Mouse (Mus musculus) CH12.LX (cell line): ENCODE results near the gene 4931422A03Rik. TPM values are rescaled to one million over a fixed set of nuclear protein-coding genes. Genes with fewer than 3 reads are reported as not detected.

ENCODE experiments used
- DNase-seq: peaks from one replicate; pipeline ENCODE4 v3.0.0-alpha.2; 2013; ENCODE audit errors: extremely low read depth
- H3K27ac ChIP-seq: 2 replicates; pipeline ENCODE4 v1.5.1; 2012; ENCODE audit warnings: low read depth, mild to moderate bottlenecking, control low read depth, moderate library complexity; ENCODE audit not compliant: insufficient read depth
- H3K27me3 ChIP-seq: replicated peaks from 2 replicates; pipeline ENCODE3; 2012; ENCODE audit warnings: inconsistent platforms
- H3K36me3 ChIP-seq, 2 experiments: replicated peaks in 1 of 2; 2 replicates each; pipeline versions ENCODE3 to v1.6.1; 2012; ENCODE audit warnings: inconsistent platforms in 1 of 2, low read length in 1 of 2, mild to moderate bottlenecking in 1 of 2, mixed read lengths in 1 of 2, moderate library complexity in 1 of 2; ENCODE audit not compliant: control insufficient read depth in 1 of 2, insufficient read depth in 1 of 2
- H3K4me1 ChIP-seq, 2 experiments: 2 replicates each; pipeline ENCODE4 v1.6.1; 2012; ENCODE audit warnings: inconsistent platforms in 1 of 2, moderate library complexity in 1 of 2; ENCODE audit not compliant: insufficient read depth in 2 of 2, control insufficient read depth in 1 of 2
- H3K4me2 ChIP-seq: 2 replicates; pipeline ENCODE4 v1.6.1; 2012; ENCODE audit warnings: low read depth, mild to moderate bottlenecking, control low read depth; ENCODE audit not compliant: poor library complexity, insufficient read depth, severe bottlenecking
- H3K4me3 ChIP-seq, 3 experiments: fragments of 150-350 bp in 1 of 3; sonication (generic) in 1 of 3; replicated peaks in 1 of 3; 2 replicates each; pipeline versions ENCODE3 to v1.5.1; 2011 to 2012; ENCODE audit warnings: low read depth in 2 of 3, low read length in 2 of 3, mild to moderate bottlenecking in 2 of 3, moderate library complexity in 2 of 3, control low read depth in 1 of 3, improper control_type of control experiment in 1 of 3, inconsistent platforms in 1 of 3, mixed read lengths in 1 of 3; ENCODE audit not compliant: poor library complexity in 1 of 3
- H3K79me2 ChIP-seq: replicated peaks from 2 replicates; pipeline ENCODE4 v1.6.1; 2012; ENCODE audit warnings: mild to moderate bottlenecking, moderate library complexity; ENCODE audit not compliant: control insufficient read depth, poor library complexity, insufficient read depth, severe bottlenecking; ENCODE audit errors: extremely low read depth
- H3K9ac ChIP-seq: 2 replicates; pipeline ENCODE4 v1.6.1; 2012; ENCODE audit warnings: low read depth, mild to moderate bottlenecking, control low read depth, moderate library complexity; ENCODE audit not compliant: insufficient read depth
- H3K9me3 ChIP-seq: replicated peaks from 2 replicates; pipeline ENCODE3; 2012; ENCODE audit warnings: low read length, inconsistent platforms, mixed read lengths
- BHLHE40 ChIP-seq: IDR thresholded peaks from 2 replicates; pipeline ENCODE4 v1.6.1; 2011; ENCODE audit warnings: mild to moderate bottlenecking, low read depth, low read length, improper control_type of control experiment
- CHD1 ChIP-seq: IDR thresholded peaks from 2 replicates; pipeline ENCODE4 v1.6.1; 2012; ENCODE audit warnings: low read depth, low read length, improper control_type of control experiment, inconsistent platforms
- CHD2 ChIP-seq: IDR thresholded peaks from 2 replicates; pipeline ENCODE4 v1.6.1; 2011; ENCODE audit warnings: low read length, improper control_type of control experiment
- CTCF ChIP-seq, 2 experiments: IDR thresholded peaks in 1 of 2; conservative IDR thresholded peaks in 1 of 2; 2 replicates each; pipeline ENCODE4 v1.5.1; 2011 to 2012; ENCODE audit warnings: low read depth in 2 of 2, low read length in 2 of 2, improper control_type of control experiment in 1 of 2, inconsistent platforms in 1 of 2, mild to moderate bottlenecking in 1 of 2, moderate library complexity in 1 of 2
- E2F4 ChIP-seq: IDR thresholded peaks from 2 replicates; pipeline ENCODE4 v1.6.1; 2011; ENCODE audit warnings: low read depth, low read length, improper control_type of control experiment; ENCODE audit not compliant: insufficient replicate concordance
- ELF1 ChIP-seq: IDR thresholded peaks from 2 replicates; pipeline ENCODE4 v1.6.1; 2014; ENCODE audit warnings: low read depth, mild to moderate bottlenecking, inconsistent platforms, low read length, improper control_type of control experiment
- EP300 ChIP-seq: IDR thresholded peaks from 2 replicates; pipeline ENCODE4 v1.6.1; 2011; ENCODE audit warnings: low read length, improper control_type of control experiment
- ETS1 ChIP-seq: conservative IDR thresholded peaks from 2 replicates; pipeline ENCODE4 v1.6.1; 2012; ENCODE audit warnings: low read depth, mild to moderate bottlenecking, inconsistent platforms, low read length, improper control_type of control experiment, moderate library complexity
- GABPA ChIP-seq: IDR thresholded peaks from 2 replicates; pipeline ENCODE4 v1.6.1; 2012; ENCODE audit warnings: low read depth, low read length, improper control_type of control experiment, inconsistent platforms; ENCODE audit not compliant: insufficient replicate concordance
- IRF4 ChIP-seq: IDR thresholded peaks from 2 replicates; pipeline ENCODE4 v1.6.1; 2014; ENCODE audit warnings: low read depth, mild to moderate bottlenecking, inconsistent platforms, low read length, improper control_type of control experiment
- JUN ChIP-seq: IDR thresholded peaks from 2 replicates; pipeline ENCODE4 v1.6.1; 2011; ENCODE audit warnings: low read depth, mild to moderate bottlenecking, low read length, improper control_type of control experiment, moderate library complexity; ENCODE audit not compliant: insufficient read depth
- JUND ChIP-seq: conservative IDR thresholded peaks from 2 replicates; pipeline ENCODE4 v1.6.1; 2011; ENCODE audit warnings: low read depth, low read length, improper control_type of control experiment
- KAT2A ChIP-seq: IDR thresholded peaks from 2 replicates; pipeline ENCODE4 v1.6.1; 2012; ENCODE audit warnings: low read length, improper control_type of control experiment, inconsistent platforms; ENCODE audit not compliant: insufficient replicate concordance
- MAFK ChIP-seq: IDR thresholded peaks from 2 replicates; pipeline ENCODE4 v1.6.1; 2011; ENCODE audit warnings: low read length, improper control_type of control experiment; ENCODE audit not compliant: insufficient replicate concordance
- MAX ChIP-seq: IDR thresholded peaks from 2 replicates; pipeline ENCODE4 v1.6.1; 2011; ENCODE audit warnings: low read length, improper control_type of control experiment
- MEF2A ChIP-seq: IDR thresholded peaks from 2 replicates; pipeline ENCODE4 v1.6.1; 2014; ENCODE audit warnings: low read depth, mild to moderate bottlenecking, inconsistent platforms, low read length, improper control_type of control experiment, borderline replicate concordance
- MXI1 ChIP-seq: IDR thresholded peaks from 2 replicates; pipeline ENCODE4 v1.6.1; 2011; ENCODE audit warnings: mild to moderate bottlenecking, low read depth, low read length, improper control_type of control experiment
- MYC ChIP-seq: IDR thresholded peaks from 2 replicates; pipeline ENCODE4 v1.6.1; 2011; ENCODE audit warnings: low read depth, mild to moderate bottlenecking, improper control_type of control experiment, low read length
- NELFE ChIP-seq: IDR thresholded peaks from 2 replicates; pipeline ENCODE4 v1.6.1; 2011; ENCODE audit warnings: low read depth, low read length, improper control_type of control experiment
- PAX5 ChIP-seq: IDR thresholded peaks from 2 replicates; pipeline ENCODE4 v1.6.1; 2012; ENCODE audit warnings: low read length, inconsistent platforms, mixed read lengths
- POLR2A ChIP-seq: IDR thresholded peaks from 2 replicates; pipeline ENCODE4 v1.6.1; 2011; ENCODE audit warnings: low read depth, mild to moderate bottlenecking, improper control_type of control experiment, low read length
- SIN3A ChIP-seq: IDR thresholded peaks from 2 replicates; pipeline ENCODE4 v1.6.1; 2012; ENCODE audit warnings: low read length, improper control_type of control experiment, inconsistent platforms
- SMC3 ChIP-seq: IDR thresholded peaks from 2 replicates; pipeline ENCODE4 v1.6.1; 2011; ENCODE audit warnings: low read depth, low read length, improper control_type of control experiment
- TBP ChIP-seq: conservative IDR thresholded peaks from 2 replicates; pipeline ENCODE4 v1.6.1; 2011; ENCODE audit warnings: low read depth, low read length, improper control_type of control experiment
- TCF12 ChIP-seq: IDR thresholded peaks from 2 replicates; pipeline ENCODE4 v1.6.1; 2014; ENCODE audit warnings: low read depth, mild to moderate bottlenecking, inconsistent platforms, low read length, improper control_type of control experiment
- UBTF ChIP-seq: IDR thresholded peaks from 2 replicates; pipeline ENCODE4 v1.6.1; 2012; ENCODE audit warnings: low read depth, mild to moderate bottlenecking, inconsistent platforms, low read length, improper control_type of control experiment, moderate library complexity
- USF2 ChIP-seq: conservative IDR thresholded peaks from 2 replicates; pipeline ENCODE4 v1.6.1; 2011; ENCODE audit warnings: low read depth, low read length, improper control_type of control experiment
- ZC3H11A ChIP-seq: IDR thresholded peaks from 2 replicates; pipeline ENCODE4 v1.6.1; 2012; ENCODE audit warnings: low read depth, mild to moderate bottlenecking, inconsistent platforms, low read length, improper control_type of control experiment
- ZKSCAN1 ChIP-seq: IDR thresholded peaks from 2 replicates; pipeline ENCODE4 v1.6.1; 2012; ENCODE audit warnings: low read depth, inconsistent platforms, low read length, improper control_type of control experiment, borderline replicate concordance
- ZMIZ1 ChIP-seq: IDR thresholded peaks from 2 replicates; pipeline ENCODE4 v1.6.1; 2012; ENCODE audit warnings: low read depth, mild to moderate bottlenecking, inconsistent platforms, low read length, improper control_type of control experiment
- ZNF384 ChIP-seq: IDR thresholded peaks from 2 replicates; pipeline ENCODE4 v1.6.1; 2012; ENCODE audit warnings: low read depth, low read length, improper control_type of control experiment, inconsistent platforms
- dilution Hi-C: fragments of 300-500 bp; cut with MboI; formaldehyde crosslinking; loops from 2 replicates; pipeline ENCODE4 v1.14.3; 2020; ENCODE audit warnings: low sequenced_read_pairs; ENCODE audit not compliant: extremely low pct_unique_long_range_greater_than_20kb, extremely low pct_ligation_motif_present
- in situ Hi-C: fragments of 300-500 bp; cut with MboI; formaldehyde crosslinking; loops from 3 replicates; pipeline ENCODE4 v1.14.3; 2019; ENCODE audit warnings: low sequenced_read_pairs, low pct_ligation_motif_present, low pct_unique_long_range_greater_than_20kb, mixed read lengths
- polyA plus RNA-seq: library from polyadenylated mRNA; unstranded; fragments of >175 nt; gene quantifications from 2 replicates; pipeline ENCODE4 v1.2.1, GENCODE M21; 2012; ENCODE audit warnings: low read depth; ENCODE audit not compliant: insufficient read length
- total RNA-seq, 2 experiments: library from RNA; depleted of rRNA; stranded (reverse); fragments of 300-350 nt in 1 of 2; fragments of >200 nt in 1 of 2; gene quantifications; 2 replicates each; pipeline ENCODE4 v1.2.3; 2012 to 2014

The 4931422A03Rik gene
- total and polyA plus RNA-seq, 3 experiments = 0.68 to 2.4 TPM; not detected in 1

DNA sequence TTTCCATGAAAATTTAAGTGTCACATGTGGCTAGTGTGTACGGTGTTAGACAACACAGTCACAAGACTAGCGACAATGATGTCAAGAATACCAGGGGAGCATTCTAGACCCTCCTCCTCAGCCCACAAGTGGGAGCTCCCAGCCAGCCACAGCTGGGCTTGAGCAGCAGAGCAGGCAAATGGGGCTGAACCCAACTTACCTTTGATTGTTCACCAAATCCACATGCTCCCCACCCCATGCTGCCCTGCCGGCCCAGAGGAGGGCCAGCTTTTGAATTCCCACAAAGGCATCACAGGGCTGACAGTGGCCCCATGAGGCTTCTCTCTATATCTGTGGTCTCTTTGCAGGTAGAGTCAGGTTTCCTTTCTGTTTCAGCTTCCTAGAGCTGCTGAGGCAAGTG lies 87.1 kb downstream of the 4931422A03Rik start:
- Histone ChIP-seq H3K4me2 (no peak overlapping the region), H3K27me3 (no peaks in the 10 kb centered on the region), H3K4me3 (no peak overlapping the region), H3K27ac (no peak overlapping the region), H3K36me3 (no peaks in the 10 kb centered on the region)
- peak; percentile 70 for TF ChIP-seq ETS1
- TF ChIP-seq IRF4 = peak; percentile 49; the same call in 1 of the 2 replicates
- no peak for TF ChIP-seq E2F4
- no peak for TF ChIP-seq GABPA
- TF ChIP-seq MAX = peak; percentile 54
- peak; percentile 30 for TF ChIP-seq SMC3
- TF ChIP-seq BHLHE40 = peak; percentile 48
- peak in 1 of 2 experiments; percentile 38; a peak in 2 of 4 replicates for TF ChIP-seq CTCF (conservative IDR thresholded peaks at IDR 0.05 in 1 of 2, IDR thresholded peaks at IDR 0.05 in 1 of 2; ENCODE audit: low read depth in 2 of 2, low read length in 2 of 2)
- TF ChIP-seq ZMIZ1 = no peak
- peak; percentile 67; the same call in 1 of the 2 replicates for TF ChIP-seq MYC
- TF ChIP-seq TCF12 = peak; percentile 46; the same call in 1 of the 2 replicates
- peak; percentile 37 for TF ChIP-seq EP300
- TF ChIP-seq, all 38 proteins: peak for 9
- in situ Hi-C loops (no loop called here), dilution Hi-C loops (no loop called here)
- Histone ChIP-seq H3K79me2 (no peaks in the 10 kb centered on the region), H3K9me3 (no peaks in the 10 kb centered on the region), H3K9ac (no peak overlapping the region), H3K4me1 (peaks cover 65 to 79% of the 10 kb centered on the region in 2 experiments)
- DNase-seq = peak; percentile 60

- dilution Hi-C loops = no loop called here
- DNase-seq = peak; percentile 62
- Histone ChIP-seq H3K9ac (no peak overlapping the region), H3K27me3 (no peaks in the 10 kb centered on the region), H3K79me2 (no peaks in the 10 kb centered on the region), H3K4me1 (peaks cover 55 to 79% of the 10 kb centered on the region in 2 experiments), H3K36me3 (no peaks in the 10 kb centered on the region), H3K27ac (peak overlapping the region; percentile 87), H3K9me3 (no peaks in the 10 kb centered on the region), H3K4me2 (peak overlapping the region; percentile 32; the same call in 1 of the 2 replicates), H3K4me3 (peak overlapping the region in 1 of 3 experiments; percentile 39)
- in situ Hi-C loops = no loop called here
- TF ChIP-seq PAX5 (no peak), MYC (no peak), ETS1 (no peak), KAT2A (no peak), SIN3A (no peak), JUN (no peak), ZNF384 (0 out of 2 replicates have a peak, but pooled peaks have one; percentile 3), ZKSCAN1 (no peak), JUND (peak; percentile 50; the same call in 1 of the 2 replicates), UBTF (no peak), USF2 (no peak), IRF4 (peak; percentile 70; the same call in 1 of the 2 replicates), MAX (no peak; the same call in 1 of the 2 replicates), CTCF (conservative IDR thresholded peaks at IDR 0.05 in 1 of 2, IDR thresholded peaks at IDR 0.05 in 1 of 2; ENCODE audit: low read depth in 2 of 2, low read length in 2 of 2) (no peak), CHD2 (no peak; the same call in none of the 2 replicates), MXI1 (no peak), E2F4 (no peak), BHLHE40 (no peak), ZC3H11A (no peak), ELF1 (no peak), NELFE (no peak), TBP (no peak), MEF2A (no peak), POLR2A (0 out of 2 replicates have a peak, but pooled peaks have one; percentile 17), EP300 (peak; percentile 52), ZMIZ1 (no peak), CHD1 (no peak), MAFK (no peak), GABPA (no peak)
Observed at GRCm38 (mm10) chr2:103939003-103939402, 89.2 kb downstream of the 4931422A03Rik start.
